Mouse (Mus musculus): Measurements from ENCODE around the gene Mapkapk3. TPM values are rescaled to one million over a fixed set of nuclear protein-coding genes. Genes with fewer than 3 reads are reported as not detected.

Mapkapk3 gene
- total RNA-seq, 2 experiments from 2014 or later, result 1.7 to 1.8 TPM

GRCm38 (mm10) chr9:107294249-107294648, 4.6 kb upstream of the Mapkapk3 start:
- peak; percentile 85 to 87 for DNase-seq (ENCODE audit: low spot score in 2 of 2)

GRCm38 (mm10) chr9:107290897-107291296, 1.2 kb upstream of the Mapkapk3 start:
- DNase-seq (ENCODE audit: low spot score in 2 of 2), result peak; percentile 89 to 90

GRCm38 (mm10) chr9:107288711-107289110, 966 bp downstream of the Mapkapk3 start:
- DNase-seq (ENCODE audit: low spot score in 2 of 2), result no peak

DNA sequence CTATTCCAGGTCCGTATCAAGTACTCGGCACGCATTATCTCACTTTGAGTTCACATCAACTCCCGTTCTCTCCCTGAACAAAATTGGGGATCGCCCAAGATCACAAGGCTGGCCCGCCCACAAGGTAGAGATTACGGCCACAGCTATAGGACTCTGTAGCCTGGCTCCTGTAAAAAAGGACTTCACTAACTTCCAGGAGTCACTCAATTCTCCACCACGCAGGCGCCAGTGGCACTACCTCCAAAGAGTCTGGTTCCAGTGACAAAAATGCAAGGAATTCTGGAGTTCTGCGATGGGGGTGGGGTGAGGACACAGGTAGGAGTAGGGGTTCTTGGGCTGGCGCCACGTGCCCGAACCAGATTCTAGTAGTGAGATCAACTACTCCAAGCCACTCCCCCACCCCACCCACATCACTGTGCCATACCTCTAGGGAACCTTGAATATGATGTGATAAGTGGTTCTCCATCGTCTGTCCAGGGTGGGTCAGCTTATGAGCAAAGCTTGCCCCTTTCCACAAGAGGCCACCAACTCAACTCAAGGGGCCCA, 1.5 kb downstream of the Mapkapk3 start:
- DNase-seq (ENCODE audit: low spot score in 2 of 2), result no peak

DNA sequence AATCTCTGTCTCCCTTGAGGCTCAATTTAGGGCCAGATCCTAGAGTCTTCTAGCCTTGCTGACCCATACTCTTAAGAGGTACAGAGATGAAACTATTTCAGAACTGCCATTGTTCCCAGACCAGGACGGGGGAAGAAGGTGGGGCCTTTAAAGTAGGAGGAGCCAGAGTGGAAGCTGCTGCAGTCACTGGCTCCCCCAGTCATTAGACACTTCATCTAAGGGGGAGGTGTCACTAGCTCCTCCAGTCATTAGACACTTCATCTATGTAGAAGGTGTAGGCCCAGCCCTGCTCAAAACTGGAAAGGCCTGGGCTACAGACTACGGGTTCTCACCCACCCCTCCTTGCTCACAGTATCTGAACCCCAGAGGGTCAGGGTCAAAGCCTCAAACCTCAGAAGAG, 2.4 kb downstream of the Mapkapk3 start:
- DNase-seq (ENCODE audit: low spot score in 2 of 2), result no peak

DNA sequence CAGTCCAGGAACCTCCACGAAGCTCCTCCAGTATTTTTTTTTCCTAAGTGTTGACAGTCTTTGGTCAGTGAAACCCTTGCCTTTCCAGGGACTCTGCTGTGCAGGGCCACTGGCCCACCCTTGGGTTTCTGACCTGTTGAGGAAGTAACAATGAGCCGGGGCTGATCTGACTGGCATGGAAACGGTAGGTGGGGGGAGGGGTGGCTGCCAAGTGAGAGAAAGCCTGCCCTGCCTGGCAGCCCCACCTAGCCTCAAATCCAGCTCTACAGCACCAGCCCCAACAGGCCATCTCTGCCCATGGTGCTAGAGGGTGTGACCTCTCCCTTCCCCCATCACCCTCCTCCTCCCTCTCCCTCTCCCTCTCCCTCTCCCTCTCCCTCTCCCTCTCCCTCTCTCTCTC, 4.7 kb downstream of the Mapkapk3 start:
- DNase-seq (ENCODE audit: low spot score in 2 of 2), result no peak

DNA sequence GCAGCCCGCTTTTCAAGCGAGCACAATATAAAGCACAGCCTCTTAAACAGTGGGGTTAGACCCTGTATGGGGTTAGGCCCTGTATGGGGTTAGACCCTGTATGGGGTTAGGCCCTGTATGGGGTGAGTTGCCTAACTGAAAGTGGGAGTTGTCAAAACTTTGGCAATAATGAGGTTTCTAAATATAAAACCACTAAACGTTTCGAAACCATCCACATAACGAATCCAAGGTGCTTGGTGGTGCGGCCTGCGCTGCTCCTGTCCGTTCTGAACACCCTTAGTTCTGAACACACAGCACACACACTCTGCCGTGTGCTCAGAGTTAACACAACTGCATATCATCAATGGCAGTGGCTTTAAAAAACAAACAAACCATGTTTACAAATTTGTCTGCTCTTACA, 6.7 kb downstream of the Mapkapk3 start:
- no peak for DNase-seq (ENCODE audit: low spot score in 2 of 2)

DNA sequence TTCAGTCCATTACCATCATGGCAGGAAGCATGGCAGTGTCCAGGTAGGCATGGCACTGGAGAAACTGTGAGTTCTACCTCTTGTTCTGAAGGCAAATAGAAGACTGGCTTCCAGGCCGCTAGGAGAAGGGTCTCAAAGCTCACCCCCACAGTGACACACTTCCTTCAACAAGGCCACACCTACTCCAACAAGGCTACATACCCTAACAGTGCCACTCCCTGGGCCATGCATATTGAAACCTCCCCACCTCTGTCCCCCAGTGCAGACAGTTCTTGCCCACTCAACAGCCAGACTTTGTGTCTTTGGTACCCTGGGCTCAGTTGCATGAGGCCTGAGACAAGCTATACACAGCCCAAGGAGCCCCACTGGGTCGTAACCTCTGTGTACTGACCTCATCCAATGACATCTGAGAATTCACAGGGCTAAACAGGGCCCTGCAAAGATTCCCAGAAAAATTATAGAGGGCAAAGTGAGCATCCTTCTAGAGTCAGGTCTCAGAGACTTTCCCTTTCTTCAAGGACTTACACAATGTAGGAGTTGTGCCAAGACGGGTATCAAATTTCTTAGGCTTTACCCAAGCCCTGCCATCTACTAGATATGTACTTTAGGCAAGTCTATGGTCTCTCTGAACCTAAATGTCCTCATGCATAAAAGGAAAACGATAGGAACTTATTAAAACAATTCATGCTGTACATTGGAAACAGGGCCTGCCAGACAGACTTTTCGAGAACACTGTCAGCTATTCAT, 8.3 kb downstream of the Mapkapk3 start:
- DNase-seq (ENCODE audit: low spot score in 2 of 2), result no peak

DNA sequence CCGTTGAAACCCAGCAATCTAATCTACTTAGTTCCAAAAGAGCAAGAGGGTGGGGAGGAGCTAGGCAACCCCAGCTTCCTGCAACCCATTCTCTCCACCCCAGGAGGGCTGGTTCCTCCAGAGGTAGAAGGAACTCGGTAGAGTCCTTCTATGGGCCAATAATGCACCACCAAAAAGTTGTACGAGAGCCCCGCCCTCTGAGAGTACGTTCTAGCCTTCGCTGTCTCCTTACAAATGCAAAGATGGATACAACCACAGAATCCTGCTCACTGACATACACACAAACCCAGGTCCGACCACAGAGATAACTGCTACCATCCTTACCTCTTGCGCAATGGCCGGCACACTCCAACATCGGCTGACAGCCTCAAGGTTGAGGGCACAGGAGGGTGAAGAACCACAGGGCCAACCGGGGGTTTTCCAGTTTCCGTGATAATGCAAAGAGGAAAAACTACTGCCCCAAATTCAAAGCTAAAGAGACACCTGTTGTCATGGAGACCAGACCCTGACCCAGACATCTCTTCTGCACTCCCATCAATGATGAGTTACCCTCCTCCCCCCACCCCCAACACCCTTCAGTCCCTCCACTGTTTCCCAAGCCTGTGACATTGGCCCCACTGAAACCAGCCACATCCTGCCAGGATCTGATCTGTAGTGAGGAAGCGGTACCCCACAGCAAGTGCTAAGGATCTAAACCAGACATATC, 9.2 kb downstream of the Mapkapk3 start:
- DNase-seq (ENCODE audit: low spot score in 2 of 2), result no peak

DNA sequence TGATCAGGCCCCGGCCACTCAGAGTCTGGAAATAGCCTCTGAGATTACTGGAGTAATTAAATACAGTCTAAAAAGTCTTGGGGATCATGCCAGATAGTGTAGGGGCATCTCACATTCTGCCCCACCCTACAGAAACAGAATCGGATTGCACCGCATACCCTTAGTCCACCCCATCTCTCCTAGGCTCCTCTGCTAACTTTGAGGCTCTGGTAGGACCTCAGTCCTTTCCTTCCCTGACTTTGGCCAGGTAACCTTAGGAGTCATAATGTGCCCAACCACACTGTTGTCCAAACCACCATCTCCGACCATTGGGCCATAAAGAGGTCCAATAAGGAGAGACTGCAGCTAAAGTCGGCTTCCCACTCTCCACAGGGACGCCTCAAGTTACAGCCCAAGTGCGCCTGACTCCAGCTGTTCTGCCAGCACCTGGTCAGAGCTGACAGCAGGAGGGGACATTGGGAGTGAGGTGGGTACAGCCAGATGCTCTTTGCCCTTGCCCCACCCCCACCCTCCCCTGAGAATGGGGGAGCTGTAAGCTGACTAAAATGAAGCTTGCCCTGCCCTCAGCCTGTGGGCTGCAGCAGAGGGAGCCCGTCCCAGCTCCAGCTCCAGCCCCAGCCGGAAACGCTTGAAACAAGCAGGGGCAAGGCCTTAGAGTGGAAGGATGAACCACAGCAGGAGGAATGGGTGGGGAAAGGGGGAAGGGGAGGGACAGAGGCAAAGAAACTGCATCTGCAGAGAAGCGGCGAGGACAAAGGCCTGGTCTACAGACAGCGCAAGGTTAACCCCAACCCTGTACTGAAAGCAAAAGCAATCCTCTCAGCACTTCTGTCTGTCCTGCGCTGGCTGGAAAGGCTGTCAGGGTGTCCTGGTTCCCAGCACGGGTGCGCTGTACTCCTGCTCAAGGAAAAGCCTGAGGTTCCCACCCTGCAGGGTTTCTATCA, 10.0 kb downstream of the Mapkapk3 start:
- no peak for DNase-seq (ENCODE audit: low spot score in 2 of 2)

DNA sequence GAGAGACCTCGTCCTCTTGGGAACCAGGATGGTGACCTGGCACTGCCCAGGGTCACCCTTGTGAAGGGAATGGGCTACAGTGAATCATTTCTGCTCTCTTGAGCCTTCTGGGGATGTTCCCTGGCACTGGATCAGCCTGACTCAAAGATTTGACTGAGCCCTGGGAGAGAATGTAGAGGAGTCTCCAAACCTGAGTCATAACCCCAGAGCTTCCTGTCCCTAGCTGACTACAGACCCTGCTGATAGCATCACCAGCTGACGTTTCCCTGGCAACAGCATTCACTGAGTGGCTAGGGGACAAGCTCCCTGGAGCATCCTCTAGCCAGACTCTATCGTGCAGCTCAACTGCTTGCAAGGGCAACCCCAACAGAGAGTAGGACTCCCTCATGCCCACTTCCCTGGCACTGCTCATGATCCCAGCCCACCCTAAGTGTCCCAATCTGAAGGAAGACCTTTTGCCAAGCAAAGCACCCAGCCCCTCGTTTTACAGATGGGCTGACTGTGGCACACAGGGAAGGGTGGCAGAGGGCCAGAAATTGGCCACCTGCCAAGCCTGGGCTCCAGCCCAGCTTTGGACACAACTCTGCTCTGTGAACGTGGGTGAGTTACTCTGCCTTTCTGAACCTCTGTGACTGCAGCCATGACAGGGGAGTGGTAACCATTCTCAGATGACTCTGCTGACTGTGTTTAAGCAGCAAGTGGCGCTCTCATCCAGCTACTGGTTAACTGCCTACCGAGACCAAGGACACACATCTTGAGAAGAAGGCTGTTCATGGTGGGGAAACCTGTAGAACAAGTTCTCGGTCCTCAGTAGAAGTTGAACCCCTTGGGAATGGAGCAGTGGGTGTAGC, 10.9 kb downstream of the Mapkapk3 start:
- peak; percentile 49 to 65 for DNase-seq (ENCODE audit: low spot score in 2 of 2)

- DNase-seq (ENCODE audit: low spot score in 2 of 2), result peak in 1 of 2 experiments; percentile 45
Observed at GRCm38 (mm10) chr9:107278126-107278525, 11.6 kb downstream of the Mapkapk3 start.

DNA sequence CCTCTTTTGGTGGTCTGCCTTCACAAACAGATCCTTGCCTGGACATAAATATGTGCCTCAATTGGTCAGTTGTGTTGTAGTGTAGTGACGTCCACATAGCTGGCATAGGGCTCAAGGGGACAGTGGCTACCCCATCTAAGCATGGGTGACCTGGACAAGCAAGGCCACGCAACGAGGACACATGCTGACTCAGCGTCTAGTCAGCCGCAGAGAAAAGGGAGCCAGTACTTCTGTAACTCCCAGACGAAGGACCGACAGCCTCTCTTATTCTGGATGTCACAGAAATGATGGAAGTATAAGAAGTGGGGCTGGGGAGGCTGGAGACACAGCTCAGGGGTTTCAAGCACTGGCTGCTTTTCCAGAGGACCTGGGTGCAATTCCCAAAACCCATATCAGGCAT, 12.1 kb downstream of the Mapkapk3 start:
- DNase-seq (ENCODE audit: low spot score in 2 of 2), result no peak

DNA sequence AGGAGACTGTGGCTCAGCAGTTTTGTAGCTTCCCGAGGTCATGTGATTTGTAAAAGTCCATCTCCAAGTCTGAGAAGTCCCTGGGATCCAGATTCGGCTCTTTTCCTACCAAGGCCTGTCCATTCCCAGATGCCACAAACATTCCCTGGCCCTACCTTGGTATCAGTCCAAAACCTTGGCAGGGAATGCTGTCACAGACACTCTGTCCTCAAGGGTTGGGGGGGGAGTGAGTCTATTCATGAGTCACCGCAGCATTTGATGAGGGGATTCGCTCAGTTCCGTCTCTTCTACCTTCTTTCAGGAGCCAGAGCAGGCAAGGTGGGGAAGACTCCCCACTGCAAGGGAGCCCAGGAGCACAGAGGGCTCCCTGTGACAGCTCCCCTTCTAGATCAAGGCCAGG, 14.0 kb downstream of the Mapkapk3 start:
- no peak for DNase-seq (ENCODE audit: low spot score in 2 of 2)

- DNase-seq (ENCODE audit: low spot score in 2 of 2), result no peak
Observed at GRCm38 (mm10) chr9:107274751-107275150, 14.9 kb downstream of the Mapkapk3 start.

DNA sequence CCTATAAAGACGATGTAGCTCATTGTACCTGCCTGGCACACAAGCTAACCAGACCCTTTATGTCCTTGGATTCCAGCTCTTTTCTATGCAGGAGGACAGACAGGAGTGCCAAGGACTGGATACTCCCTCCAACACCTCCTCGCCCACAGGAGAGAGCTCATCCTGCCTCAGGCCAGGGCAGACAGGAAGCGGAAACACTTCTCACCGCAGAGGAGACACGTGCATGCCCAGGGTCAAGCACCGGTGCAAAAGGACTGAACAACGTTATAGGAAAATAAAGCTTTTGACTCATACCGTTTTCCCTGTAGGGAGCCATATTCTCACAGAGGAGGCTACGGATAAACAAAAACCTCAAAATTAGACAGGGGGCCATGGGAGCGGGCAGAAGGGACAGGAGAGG, 16.5 kb downstream of the Mapkapk3 start:
- DNase-seq (ENCODE audit: low spot score in 2 of 2), result no peak

DNA sequence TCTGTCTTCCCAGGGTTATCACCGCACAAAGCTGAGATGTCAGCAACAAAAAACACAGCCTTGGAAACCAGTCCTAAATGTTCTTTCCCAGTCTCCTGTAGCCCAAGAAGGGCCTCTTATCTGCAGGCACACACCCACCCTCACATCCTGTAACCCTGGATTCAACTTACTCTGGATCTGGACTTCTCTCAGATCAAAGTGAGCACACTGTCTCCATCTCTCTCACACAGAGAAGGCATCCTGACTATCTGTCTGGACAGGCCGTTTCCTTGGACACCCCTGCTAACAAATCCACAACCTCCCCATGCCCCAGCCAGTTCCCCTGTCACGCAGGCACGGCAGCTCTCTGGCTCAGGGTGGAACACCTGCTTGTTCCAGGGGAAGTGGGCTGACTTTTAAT, 17.4 kb downstream of the Mapkapk3 start:
- DNase-seq (ENCODE audit: low spot score in 2 of 2), result no peak

DNA sequence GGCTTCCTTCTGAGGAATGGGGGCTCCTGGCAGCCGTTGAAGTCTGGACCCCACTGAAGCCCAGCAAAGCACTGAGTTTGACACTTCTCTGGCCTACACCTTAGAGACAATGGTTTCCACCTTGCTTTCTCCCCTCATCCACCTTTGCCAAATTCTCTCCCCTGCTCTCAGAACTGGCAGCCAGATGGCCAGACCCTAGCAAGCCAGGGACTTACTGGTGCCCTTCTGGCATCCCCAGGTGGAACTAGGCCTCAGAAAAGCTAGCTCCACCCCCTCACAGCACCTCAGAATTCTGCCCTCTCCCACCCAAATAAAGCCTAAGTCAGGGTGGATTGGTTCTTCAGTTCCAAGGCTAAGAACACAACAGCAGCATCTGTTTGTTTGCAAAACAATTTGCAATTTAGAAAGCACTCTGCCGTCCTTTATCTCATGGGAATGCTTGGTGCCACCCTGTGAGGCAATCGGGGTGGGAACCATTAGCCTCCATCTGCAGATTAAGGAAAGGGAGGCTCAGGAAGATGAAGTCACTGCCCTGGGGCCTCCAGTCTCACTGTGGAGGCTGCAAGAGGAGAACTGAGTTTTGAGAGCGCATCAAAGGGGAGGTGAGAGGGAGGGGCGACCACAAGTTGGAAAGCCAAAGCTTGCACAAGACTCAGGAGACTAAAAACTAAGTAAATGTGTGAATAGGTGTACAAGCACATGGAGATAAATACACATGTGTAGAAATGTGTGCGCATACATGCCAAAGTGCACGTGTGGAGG, 18.3 kb downstream of the Mapkapk3 start:
- no peak for DNase-seq (ENCODE audit: low spot score in 2 of 2)

DNA sequence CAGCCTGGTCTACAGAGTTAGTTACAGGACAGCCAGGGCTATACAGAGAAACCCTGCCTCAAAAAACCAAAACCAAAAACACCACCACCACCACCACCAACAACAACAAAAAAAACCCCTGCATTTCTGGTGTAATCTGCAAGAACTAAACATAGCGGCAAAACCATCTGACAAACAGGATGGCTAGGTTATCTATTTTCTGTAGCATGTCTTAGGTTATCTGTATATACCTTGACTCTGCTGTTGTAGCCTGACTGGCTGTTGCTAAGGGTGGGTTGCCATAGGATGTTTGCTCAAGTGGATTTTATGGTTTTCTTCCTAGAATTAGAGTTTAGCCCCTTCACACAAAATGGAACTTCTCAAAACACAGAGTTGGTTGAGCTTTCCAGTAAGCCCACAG, 19.9 kb downstream of the Mapkapk3 start:
- no peak for DNase-seq (ENCODE audit: low spot score in 2 of 2)
